Mouse (Mus musculus) midbrain, postnatal 0 days (tissue): ENCODE data around the gene Tvp23b. TPM values are rescaled to one million over a fixed set of nuclear protein-coding genes. Genes with fewer than 3 reads are reported as not detected.

Experiments used
- ATAC-seq: fragments of 200-750 bp; cut with Nextera tagmentation; 2 replicates; pipeline ENCODE4 v1.8.0; 2017; ENCODE audit warnings: moderate number of reproducible peaks, mild to moderate bottlenecking, moderate TSS enrichment, moderate library complexity; ENCODE audit not compliant: low FRiP score
- DNase-seq: peaks from one replicate; pipeline ENCODE4 v3.0.0-alpha.2; 2015; ENCODE audit warnings: low spot score
- H3K27ac ChIP-seq: fragments of 300-500 bp; sonication (generic); 2 replicates; pipeline ENCODE4 v1.5.1; 2014; ENCODE audit warnings: low read depth, mild to moderate bottlenecking, low read length, mixed read lengths
- H3K27me3 ChIP-seq: fragments of 300-500 bp; sonication (generic); 2 replicates; pipeline ENCODE4 v1.6.1; 2014; ENCODE audit warnings: low read length, control low read depth, mixed read lengths; ENCODE audit not compliant: insufficient read depth
- H3K36me3 ChIP-seq: fragments of 300-500 bp; sonication (generic); 2 replicates; pipeline ENCODE4 v1.6.1; 2014; ENCODE audit warnings: low read length, control low read depth, mixed read lengths; ENCODE audit not compliant: insufficient read depth
- H3K4me1 ChIP-seq: fragments of 300-500 bp; sonication (generic); 2 replicates; pipeline ENCODE4 v1.6.1; 2014; ENCODE audit warnings: mild to moderate bottlenecking, control low read depth, antibody characterized with exemption, low read length, mixed read lengths; ENCODE audit not compliant: insufficient read depth
- H3K4me2 ChIP-seq: fragments of 300-500 bp; sonication (generic); 2 replicates; pipeline ENCODE4 v1.6.1; 2014; ENCODE audit warnings: low read depth, mild to moderate bottlenecking, low read length, mixed read lengths; ENCODE audit not compliant: poor library complexity, severe bottlenecking
- H3K4me3 ChIP-seq: fragments of 300-500 bp; sonication (generic); 2 replicates; pipeline ENCODE4 v1.5.1; 2014; ENCODE audit warnings: low read depth, mild to moderate bottlenecking, low read length, moderate library complexity
- H3K9ac ChIP-seq: fragments of 300-500 bp; sonication (generic); replicated peaks from 2 replicates; pipeline ENCODE4 v1.6.1; 2014; ENCODE audit warnings: mild to moderate bottlenecking, low read length, moderate library complexity, mixed read lengths; ENCODE audit not compliant: poor library complexity, severe bottlenecking
- H3K9me3 ChIP-seq: fragments of 300-500 bp; sonication (generic); 2 replicates; pipeline ENCODE4 v1.6.1; 2016; ENCODE audit warnings: low read length, control low read depth
- CTCF ChIP-seq: IDR thresholded peaks from 2 replicates; pipeline ENCODE4 v1.5.1; 2016; ENCODE audit warnings: antibody characterized with exemption, mild to moderate bottlenecking
- WGBS: fragments of 180-500 bp; shearing (Covaris S2); extraction: QIAGEN DNeasy Blood & Tissue Kit; methylation state at CpG from one replicate; pipeline ENCODE4 v1.1.7; 2014; 5-methylcytosine and 5-hydroxymethylcytosine counted together
- polyA plus RNA-seq: library from polyadenylated mRNA; unstranded; fragments of >200 nt; fragmentation: Nextera tagmentation; extraction: Ambion mirVana; gene quantifications from 2 replicates; pipeline ENCODE4 v1.2.1, GENCODE M21; 2015
- total RNA-seq: library from RNA; depleted of rRNA; stranded (reverse); fragments of >200 nt; gene quantifications from 2 replicates; pipeline ENCODE4 v1.2.3, GENCODE M21; 2014; rRNA removed

Gene Tvp23b
- total and polyA plus RNA-seq, 2 experiments from 2014 or later = 36.6 to 42.5 TPM

- TF ChIP-seq CTCF = no peak
- no peak overlapping the region for H3K9ac ChIP-seq
- ATAC-seq (no peak), DNase-seq (no peak)
- WGBS = 93% methylated on average over 2 of the region's 3 CpGs
- H3K9me3 ChIP-seq = no peaks in the 10 kb centered on the region
- H3K27me3 ChIP-seq = no peaks in the 10 kb centered on the region
- H3K4me2 ChIP-seq = no peak overlapping the region
- no peaks in the 10 kb centered on the region for H3K4me1 ChIP-seq
- H3K4me3 ChIP-seq = no peak overlapping the region
- no peaks in the 10 kb centered on the region for H3K36me3 ChIP-seq
- H3K27ac ChIP-seq = no peak overlapping the region
Observed at GRCm38 (mm10) chr11:62954766-62955165, 75.5 kb downstream of the Tvp23b start.

GRCm38 (mm10) chr11:62955186-62955585 is 75.9 kb downstream of the Tvp23b start:
- H3K9ac ChIP-seq = no peak overlapping the region
- TF ChIP-seq CTCF = no peak
- H3K27me3 ChIP-seq = no peaks in the 10 kb centered on the region
- no peak overlapping the region for H3K4me3 ChIP-seq
- ATAC-seq = no peak
- no peak overlapping the region for H3K4me2 ChIP-seq
- no peak for DNase-seq
- 81% methylated on average over 5 of the region's 5 CpGs for WGBS
- H3K36me3 ChIP-seq = no peaks in the 10 kb centered on the region
- no peaks in the 10 kb centered on the region for H3K9me3 ChIP-seq
- no peaks in the 10 kb centered on the region for H3K4me1 ChIP-seq
- H3K27ac ChIP-seq = no peak overlapping the region

GRCm38 (mm10) chr11:62955776-62956175 is 76.5 kb downstream of the Tvp23b start:
- Histone ChIP-seq H3K4me1 (no peaks in the 10 kb centered on the region), H3K4me3 (no peak overlapping the region), H3K4me2 (no peak overlapping the region), H3K27ac (no peak overlapping the region), H3K9ac (no peak overlapping the region), H3K9me3 (no peaks in the 10 kb centered on the region), H3K36me3 (no peaks in the 10 kb centered on the region), H3K27me3 (no peaks in the 10 kb centered on the region)
- DNase-seq = no peak
- 31% methylated on average over 6 of the region's 6 CpGs for WGBS
- ATAC-seq = no peak
- TF ChIP-seq CTCF = no peak

- Histone ChIP-seq H3K9ac (no peak overlapping the region), H3K4me3 (no peak overlapping the region), H3K27ac (no peak overlapping the region), H3K4me1 (no peaks in the 10 kb centered on the region), H3K36me3 (no peaks in the 10 kb centered on the region), H3K9me3 (no peaks in the 10 kb centered on the region), H3K27me3 (no peaks in the 10 kb centered on the region), H3K4me2 (no peak overlapping the region)
- TF ChIP-seq CTCF = no peak
- WGBS = 95% methylated on average over 8 of the region's 8 CpGs
- DNase-seq (no peak), ATAC-seq (no peak)
Observed at GRCm38 (mm10) chr11:62957626-62958180, 78.4 kb downstream of the Tvp23b start.

GRCm38 (mm10) chr11:62963292-62963691 is 84.0 kb downstream of the Tvp23b start:
- Histone ChIP-seq H3K27ac (no peak overlapping the region), H3K4me2 (no peak overlapping the region), H3K4me1 (peaks cover 3% of the 10 kb centered on the region; the same call in 1 of the 2 replicates), H3K27me3 (no peaks in the 10 kb centered on the region), H3K9ac (no peak overlapping the region), H3K36me3 (no peaks in the 10 kb centered on the region), H3K4me3 (no peak overlapping the region), H3K9me3 (no peaks in the 10 kb centered on the region)
- no peak for TF ChIP-seq CTCF
- DNase-seq = no peak
- ATAC-seq = no peak
- WGBS = 80% methylated on average over 4 of the region's 4 CpGs

- Histone ChIP-seq H3K4me1 (peaks cover 3% of the 10 kb centered on the region; the same call in 1 of the 2 replicates), H3K9me3 (no peaks in the 10 kb centered on the region), H3K4me2 (no peak overlapping the region), H3K27ac (peak overlapping the region; percentile 59), H3K36me3 (no peaks in the 10 kb centered on the region), H3K27me3 (no peaks in the 10 kb centered on the region), H3K4me3 (no peak overlapping the region), H3K9ac (no peak overlapping the region)
- no peak for DNase-seq
- ATAC-seq = no peak; the same call in 1 of the 2 replicates
- no peak for TF ChIP-seq CTCF
- WGBS = 39% methylated on average over 3 of the region's 3 CpGs
Observed at GRCm38 (mm10) chr11:62966424-62966764, 87.1 kb downstream of the Tvp23b start.

Other genes starting within 250 kb of the Tvp23b start
- 23.3 and 25.9 TPM in 2 replicates for gene Lrrc75a, start 230.9 kb upstream of the Tvp23b start, total RNA-seq
- gene Lrrc75a, start 230.9 kb upstream of the Tvp23b start, polyA plus RNA-seq = 6.9 and 7.4 TPM in 2 replicates
- 24.0 and 58.3 TPM in 2 replicates for gene Mmgt2, start 230.8 kb upstream of the Tvp23b start, total RNA-seq
- gene Mmgt2, start 230.8 kb upstream of the Tvp23b start, polyA plus RNA-seq = 22.7 and 23.4 TPM in 2 replicates
- gene Zfp287, start 147.6 kb upstream of the Tvp23b start, total RNA-seq = 20.6 and 22.2 TPM in 2 replicates
- gene Zfp287, start 147.6 kb upstream of the Tvp23b start, polyA plus RNA-seq = 12.9 and 13.0 TPM in 2 replicates
- gene Gm10428, start 126.4 kb upstream of the Tvp23b start, total RNA-seq = not detected in 2 replicates
- gene Gm10428, start 126.4 kb upstream of the Tvp23b start, polyA plus RNA-seq = 0.83 TPM in 1 of 2 replicates, not detected in the other
- gene Zfp286, start 90.0 kb upstream of the Tvp23b start, total RNA-seq = 20.1 and 25.0 TPM in 2 replicates
- 15.6 and 16.9 TPM in 2 replicates for gene Zfp286, start 90.0 kb upstream of the Tvp23b start, polyA plus RNA-seq
- 5.8 and 7.1 TPM in 2 replicates for gene Trim16, start 59.2 kb upstream of the Tvp23b start, total RNA-seq
- 5.8 and 6.2 TPM in 2 replicates for gene Trim16, start 59.2 kb upstream of the Tvp23b start, polyA plus RNA-seq
- gene Fbxw10, start 32.4 kb upstream of the Tvp23b start, total RNA-seq = 0.38 and 0.49 TPM in 2 replicates
- gene Fbxw10, start 32.4 kb upstream of the Tvp23b start, polyA plus RNA-seq = 0.60 and 0.72 TPM in 2 replicates
- gene Cdrt4, start 71.7 kb downstream of the Tvp23b start, total RNA-seq = not detected in 2 replicates
- not detected in 2 replicates for gene Cdrt4, start 71.7 kb downstream of the Tvp23b start, polyA plus RNA-seq
- not detected in 2 replicates for gene Tekt3, start 182.2 kb downstream of the Tvp23b start, total RNA-seq
- 0.10 and 0.20 TPM in 2 replicates for gene Tekt3, start 182.2 kb downstream of the Tvp23b start, polyA plus RNA-seq
- 39.1 and 40.1 TPM in 2 replicates for gene Pmp22, start 249.5 kb downstream of the Tvp23b start, total RNA-seq
- 29.8 and 31.6 TPM in 2 replicates for gene Pmp22, start 249.5 kb downstream of the Tvp23b start, polyA plus RNA-seq